Mouse (Mus musculus): ENCODE results near the gene Col23a1.

GRCm38 (mm10) chr11:51396451-51396850, 106.7 kb downstream of the Col23a1 start:
- TF ChIP-seq CTCF (IDR thresholded peaks at IDR 0.05; ENCODE audit: low read depth): no peak
- TF ChIP-seq EP300 (IDR thresholded peaks at IDR 0.05; ENCODE audit: low read depth): no peak

Measured in heart, postnatal 0 days (tissue).